Mouse (Mus musculus) olfactory bulb, adult 2 months (tissue): ENCODE measurements around the gene C1rb.
"Not testable (repeated sequence)": the region's sequence is repeated elsewhere in the genome, so short reads cannot be mapped to it uniquely, and the experiment has no call there.

Experiments used
- CTCF ChIP-seq: fragments of 200-500 bp; IDR thresholded peaks from 2 replicates; pipeline ENCODE4 v1.5.1; 2012; ENCODE audit warnings: low read depth, mild to moderate bottlenecking, low read length, moderate library complexity; ENCODE audit not compliant: insufficient read depth
- POLR2A ChIP-seq: fragments of 200-500 bp; IDR thresholded peaks from 2 replicates; pipeline ENCODE4 v1.6.1; 2012; ENCODE audit warnings: mild to moderate bottlenecking, low read depth, low read length, moderate library complexity; ENCODE audit not compliant: insufficient read depth

DNA sequence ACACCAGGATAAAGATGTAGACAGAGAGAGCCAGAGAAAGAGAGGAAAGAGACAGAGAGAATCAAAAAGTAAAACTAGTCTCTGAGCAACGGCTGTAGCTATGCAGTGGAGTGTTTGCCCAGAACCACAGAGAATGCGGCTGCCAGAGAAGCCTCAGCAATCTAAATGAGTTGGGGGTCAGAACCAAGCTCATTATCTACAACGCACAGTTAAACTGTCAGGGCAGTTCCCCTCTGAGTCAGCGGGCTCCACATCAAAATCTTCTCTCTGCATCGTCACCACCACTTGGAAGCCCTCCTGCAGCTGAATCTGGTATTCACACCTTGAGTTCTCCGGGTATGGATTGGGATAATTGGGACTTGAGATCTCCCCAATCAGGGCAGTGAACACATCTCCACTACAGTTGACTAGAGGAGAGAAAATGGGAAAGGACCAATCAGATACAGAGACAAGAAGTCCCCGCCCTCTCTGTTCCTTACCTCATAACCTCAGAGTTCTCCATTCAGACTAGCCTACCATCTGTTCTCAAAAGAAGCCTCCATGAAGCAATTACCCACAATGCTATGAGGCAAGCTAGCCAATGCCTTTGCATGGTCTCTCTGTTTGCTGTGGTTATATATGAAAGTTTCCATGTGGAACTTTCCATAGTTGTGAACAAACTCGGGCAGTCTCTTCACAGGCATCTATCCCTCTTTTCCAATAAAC lies 33.8 kb upstream of the C1rb start:
- TF ChIP-seq CTCF, POLR2A: not testable (repeated sequence)
